Mouse (Mus musculus) forebrain, embryonic 15.5 days (tissue): ENCODE results near the gene Smyd3. TPM values are rescaled to one million over a fixed set of nuclear protein-coding genes. Genes with fewer than 3 reads are reported as not detected.

Source experiments
- ATAC-seq: fragments of 200-750 bp; cut with Nextera tagmentation; replicated peaks from 2 replicates; pipeline ENCODE4 v1.8.0; 2017; ENCODE audit warnings: mild to moderate bottlenecking, moderate TSS enrichment, moderate library complexity
- H3K27ac ChIP-seq: fragments of 300-500 bp; sonication (generic); replicated peaks from 2 replicates; pipeline ENCODE4 v1.5.1; 2015; ENCODE audit warnings: mild to moderate bottlenecking, inconsistent platforms
- H3K27me3 ChIP-seq: fragments of 300-500 bp; sonication (generic); 2 replicates; pipeline ENCODE4 v1.6.1; 2015; ENCODE audit warnings: inconsistent platforms
- H3K36me3 ChIP-seq: fragments of 300-500 bp; sonication (generic); 2 replicates; pipeline ENCODE4 v1.6.1; 2015; ENCODE audit warnings: mild to moderate bottlenecking, inconsistent platforms
- H3K4me1 ChIP-seq: fragments of 300-500 bp; sonication (generic); 2 replicates; pipeline ENCODE4 v1.6.1; 2015; ENCODE audit warnings: inconsistent platforms
- H3K4me2 ChIP-seq: fragments of 300-500 bp; sonication (generic); replicated peaks from 2 replicates; pipeline ENCODE4 v1.6.1; 2015; ENCODE audit warnings: mild to moderate bottlenecking, inconsistent platforms
- H3K4me3 ChIP-seq: fragments of 300-500 bp; sonication (generic); 2 replicates; pipeline ENCODE4 v1.5.1; 2015; ENCODE audit warnings: mild to moderate bottlenecking, inconsistent platforms
- H3K9ac ChIP-seq: fragments of 300-500 bp; sonication (generic); replicated peaks from 2 replicates; pipeline ENCODE4 v1.6.1; 2015; ENCODE audit warnings: mild to moderate bottlenecking, inconsistent platforms
- H3K9me3 ChIP-seq: fragments of 300-500 bp; sonication (generic); 2 replicates; pipeline ENCODE4 v1.6.1; 2016; ENCODE audit warnings: inconsistent platforms
- WGBS: fragments of 180-500 bp; shearing (Covaris S2); methylation state at CpG from one replicate; pipeline ENCODE4 v1.1.7; 2015; ENCODE audit warnings: mixed read lengths; 5-methylcytosine and 5-hydroxymethylcytosine counted together
- polyA plus RNA-seq: library from polyadenylated mRNA; unstranded; fragments of >200 nt; fragmentation: Nextera tagmentation; extraction: Ambion mirVana; gene quantifications from 2 replicates; pipeline ENCODE4 v1.2.1, GENCODE M21; 2015

Gene Smyd3
- polyA plus RNA-seq, 1 experiment from 2014 or later = 25.8 TPM

DNA sequence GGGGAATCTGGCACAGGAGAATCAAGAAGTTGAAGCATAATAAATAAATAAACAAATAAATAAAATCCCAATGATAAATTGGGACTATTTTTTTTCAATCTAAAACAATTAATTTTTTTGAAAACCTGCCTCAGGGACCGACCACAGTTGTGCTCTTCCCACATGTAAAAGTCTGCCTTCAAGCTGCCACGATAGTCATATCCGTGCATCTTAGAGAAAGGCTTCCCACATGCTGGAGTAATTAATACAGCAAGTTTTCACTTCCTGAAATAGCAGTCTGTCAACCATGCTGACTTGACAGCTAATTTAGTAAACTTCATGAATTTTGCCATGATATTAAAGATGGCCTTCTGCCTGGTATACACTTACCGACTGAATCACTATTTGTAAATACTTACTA, 119.2 kb downstream of the Smyd3 start:
- Histone ChIP-seq H3K27me3 (no peaks in the 10 kb centered on the region), H3K4me1 (peaks cover 2% of the 10 kb centered on the region; the same call in 1 of the 2 replicates), H3K4me3 (no peak overlapping the region), H3K4me2 (no peak overlapping the region), H3K9me3 (no peaks in the 10 kb centered on the region), H3K27ac (no peak overlapping the region), H3K36me3 (no peaks in the 10 kb centered on the region), H3K9ac (no peak overlapping the region)
- 59% methylated on average over 4 of the region's 4 CpGs for WGBS
- 0 out of 2 replicates have a peak, but pooled peaks have one; percentile 51 for ATAC-seq

DNA sequence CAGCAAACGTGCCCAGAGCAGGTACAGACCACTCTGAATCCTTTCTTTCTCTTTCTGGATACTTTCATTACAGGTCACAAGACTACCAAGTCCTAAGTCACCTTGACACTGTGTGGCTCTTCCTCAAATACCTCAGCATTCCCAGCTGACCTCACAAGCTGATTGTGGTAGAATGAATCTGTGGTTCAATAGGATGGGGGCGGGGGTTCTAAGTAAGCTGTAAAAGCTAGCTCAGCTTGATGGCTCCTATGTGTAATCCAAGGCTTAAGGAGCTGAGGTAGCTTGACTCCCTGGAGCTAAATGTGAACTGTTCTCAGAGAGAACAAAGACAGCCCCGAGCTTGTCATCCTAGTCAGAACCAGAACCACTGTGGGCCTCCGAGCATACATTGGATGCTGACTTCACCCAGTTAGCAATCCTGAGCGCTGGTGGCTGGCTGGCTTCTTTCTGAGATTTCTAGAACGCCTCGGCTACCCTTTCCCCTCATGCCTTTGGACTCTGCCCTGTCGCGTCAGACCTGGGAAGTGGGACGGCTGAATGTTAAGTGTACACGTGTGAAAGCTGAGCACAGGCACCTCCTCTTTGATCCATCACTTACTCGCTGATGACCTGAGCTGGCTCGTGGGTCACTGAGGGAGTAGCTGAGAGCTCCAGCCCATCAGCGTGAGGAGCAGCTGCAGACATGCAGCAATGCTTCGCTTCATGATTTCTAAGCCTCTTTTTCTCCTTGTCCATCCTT, 131.4 kb downstream of the Smyd3 start:
- Histone ChIP-seq H3K27me3 (no peaks in the 10 kb centered on the region), H3K4me1 (no peaks in the 10 kb centered on the region), H3K9me3 (no peaks in the 10 kb centered on the region), H3K36me3 (no peaks in the 10 kb centered on the region), H3K4me2 (no peak overlapping the region), H3K4me3 (no peak overlapping the region), H3K27ac (no peak overlapping the region), H3K9ac (no peak overlapping the region)
- WGBS = 58% methylated on average over 15 of the region's 15 CpGs
- no peak for ATAC-seq

DNA sequence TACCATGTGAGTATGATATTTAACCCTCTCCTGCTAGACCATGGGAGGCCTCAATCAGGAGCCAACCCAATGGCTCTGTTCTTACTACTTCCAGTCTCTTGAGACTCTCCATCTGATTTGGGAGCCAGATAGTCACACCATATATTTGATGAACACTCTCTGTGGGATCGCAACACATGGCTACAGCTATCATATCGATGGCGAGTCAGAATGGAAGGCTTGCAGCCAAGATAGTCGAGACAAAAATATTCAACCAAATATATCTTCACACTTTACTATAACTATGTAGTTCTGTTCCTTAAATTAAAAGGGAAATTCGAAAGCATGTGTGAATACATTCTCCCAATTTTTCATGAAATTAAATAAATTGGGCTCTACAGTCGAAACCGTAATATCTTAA, 132.2 kb downstream of the Smyd3 start:
- H3K9me3 ChIP-seq = no peaks in the 10 kb centered on the region
- no peak for ATAC-seq
- no peak overlapping the region for H3K27ac ChIP-seq
- H3K27me3 ChIP-seq = no peaks in the 10 kb centered on the region
- WGBS = 86% methylated on average over 7 of the region's 7 CpGs
- H3K9ac ChIP-seq = no peak overlapping the region
- H3K4me1 ChIP-seq = no peaks in the 10 kb centered on the region
- no peak overlapping the region for H3K4me2 ChIP-seq
- H3K36me3 ChIP-seq = no peaks in the 10 kb centered on the region
- H3K4me3 ChIP-seq = no peak overlapping the region

DNA sequence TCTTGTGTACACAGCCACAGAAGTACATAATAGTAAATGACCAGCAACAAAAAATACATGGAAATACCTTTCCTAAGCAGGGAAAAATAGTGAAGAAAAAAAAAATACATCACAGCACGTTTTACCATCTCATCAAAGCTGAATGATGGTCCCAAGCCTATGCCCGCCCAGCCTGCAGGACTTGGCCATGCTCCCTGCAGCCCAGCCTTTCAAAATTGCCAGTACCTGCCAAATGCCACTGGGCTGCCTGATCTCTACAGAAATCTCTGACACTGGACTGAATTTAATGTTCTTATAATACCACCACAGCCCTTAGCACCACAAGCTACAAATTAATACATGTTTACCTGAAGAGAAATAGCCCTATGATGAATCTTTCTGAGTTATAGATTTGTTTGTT, 133.5 kb downstream of the Smyd3 start:
- H3K27me3 ChIP-seq = no peaks in the 10 kb centered on the region
- no peak overlapping the region for H3K27ac ChIP-seq
- H3K9ac ChIP-seq = no peak overlapping the region
- H3K4me2 ChIP-seq = no peak overlapping the region
- H3K4me3 ChIP-seq = no peak overlapping the region
- WGBS = 62% methylated on average over 2 of the region's 2 CpGs
- no peak for ATAC-seq
- H3K36me3 ChIP-seq = no peaks in the 10 kb centered on the region
- no peaks in the 10 kb centered on the region for H3K9me3 ChIP-seq
- no peaks in the 10 kb centered on the region for H3K4me1 ChIP-seq

DNA sequence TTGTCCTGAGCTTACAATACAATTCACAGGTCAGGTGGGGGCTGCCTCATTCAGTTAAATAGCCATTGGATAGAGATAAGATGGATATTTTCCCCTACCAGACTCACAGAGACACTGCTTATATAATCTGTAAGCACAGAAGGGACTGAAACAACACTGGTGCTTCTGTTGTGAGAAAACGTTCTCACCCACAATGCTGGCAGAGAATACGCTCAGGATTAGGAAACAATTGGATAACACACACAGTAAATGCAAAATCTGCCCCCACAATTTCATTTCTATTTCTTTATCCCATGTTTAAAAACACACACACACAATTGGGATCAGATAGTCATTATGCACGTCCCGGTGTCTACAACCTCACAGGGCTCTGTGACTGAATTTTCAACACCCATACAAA, 139.7 kb downstream of the Smyd3 start:
- H3K9ac ChIP-seq = no peak overlapping the region
- H3K4me2 ChIP-seq = no peak overlapping the region
- no peak for ATAC-seq
- H3K4me3 ChIP-seq = no peak overlapping the region
- no peaks in the 10 kb centered on the region for H3K36me3 ChIP-seq
- no peak overlapping the region for H3K27ac ChIP-seq
- no peaks in the 10 kb centered on the region for H3K4me1 ChIP-seq
- no peaks in the 10 kb centered on the region for H3K27me3 ChIP-seq
- WGBS = 91% methylated on average over 4 of the region's 4 CpGs
- no peaks in the 10 kb centered on the region for H3K9me3 ChIP-seq

DNA sequence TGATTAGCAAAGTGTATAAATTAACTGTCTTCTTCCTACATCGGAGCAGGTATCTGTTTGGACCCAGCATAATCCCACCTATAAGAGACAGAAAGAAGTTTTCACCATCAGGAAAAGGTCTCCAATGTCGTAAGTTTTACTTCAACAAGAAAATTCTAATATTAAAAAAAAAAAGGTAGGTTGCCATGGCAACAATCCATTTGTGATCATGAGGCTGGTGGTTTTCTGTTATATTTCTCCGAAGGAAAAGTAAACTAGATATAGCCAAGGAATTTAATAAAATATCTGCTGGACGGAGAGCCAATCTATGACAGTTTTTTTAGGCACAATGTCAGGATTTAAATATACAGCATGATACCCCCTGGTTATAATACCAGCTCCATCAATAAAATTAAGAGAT, 142.9 kb downstream of the Smyd3 start:
- Histone ChIP-seq H3K4me3 (no peak overlapping the region), H3K36me3 (no peaks in the 10 kb centered on the region), H3K9me3 (no peaks in the 10 kb centered on the region), H3K27me3 (no peaks in the 10 kb centered on the region), H3K27ac (no peak overlapping the region), H3K4me2 (no peak overlapping the region), H3K9ac (no peak overlapping the region), H3K4me1 (peaks cover 13% of the 10 kb centered on the region)
- WGBS = 85% methylated on average over 4 of the region's 4 CpGs
- no peak for ATAC-seq

DNA sequence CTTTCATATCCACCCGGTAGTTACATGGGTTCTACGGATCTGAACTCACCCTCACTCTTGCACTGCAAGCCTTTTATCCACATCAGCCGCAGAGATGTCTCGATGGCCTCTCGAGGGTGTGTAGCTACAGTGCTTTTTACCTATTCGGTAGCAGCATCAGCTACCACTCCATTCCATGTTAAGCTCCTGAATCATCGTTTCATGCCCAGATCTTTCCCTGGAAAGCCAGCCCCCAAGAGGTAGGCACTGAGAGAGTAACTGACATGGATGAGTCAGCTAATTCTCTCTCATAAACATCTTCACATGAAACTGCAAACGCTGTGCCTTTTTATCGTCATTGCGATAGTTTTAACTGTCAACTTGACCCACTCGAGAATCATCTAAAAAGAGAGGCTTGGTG, 143.9 kb downstream of the Smyd3 start:
- Histone ChIP-seq H3K4me2 (no peak overlapping the region), H3K9me3 (no peaks in the 10 kb centered on the region), H3K9ac (no peak overlapping the region), H3K4me3 (no peak overlapping the region), H3K36me3 (no peaks in the 10 kb centered on the region), H3K27me3 (no peaks in the 10 kb centered on the region), H3K4me1 (peaks cover 13% of the 10 kb centered on the region), H3K27ac (no peak overlapping the region)
- no peak for ATAC-seq
- WGBS = 92% methylated on average over 11 of the region's 11 CpGs

DNA sequence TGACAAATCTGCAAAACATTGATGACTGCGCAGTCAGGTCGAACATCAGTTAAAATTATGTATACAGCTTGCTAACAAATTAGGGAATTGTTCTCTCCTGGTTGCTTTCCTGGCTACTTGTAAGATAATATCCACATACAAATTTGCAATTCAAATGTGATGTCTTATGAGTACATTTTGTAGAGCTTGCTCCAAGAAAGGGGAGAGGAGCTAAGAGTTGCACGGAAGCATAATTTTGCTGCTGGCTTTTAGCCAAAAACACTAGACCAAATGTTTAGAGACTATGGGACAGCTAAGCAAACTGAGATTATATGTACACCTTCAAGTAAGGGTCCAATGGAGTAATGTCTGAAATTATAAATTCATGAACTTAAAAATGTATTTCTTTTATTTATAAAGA, 146.7 kb downstream of the Smyd3 start:
- H3K36me3 ChIP-seq = no peaks in the 10 kb centered on the region
- H3K4me1 ChIP-seq = peaks cover 13% of the 10 kb centered on the region
- no peak overlapping the region for H3K9ac ChIP-seq
- no peak overlapping the region for H3K4me3 ChIP-seq
- ATAC-seq = no peak
- H3K27me3 ChIP-seq = no peaks in the 10 kb centered on the region
- H3K4me2 ChIP-seq = no peak overlapping the region
- no peak overlapping the region for H3K27ac ChIP-seq
- 56% methylated on average over 3 of the region's 3 CpGs for WGBS
- no peaks in the 10 kb centered on the region for H3K9me3 ChIP-seq

DNA sequence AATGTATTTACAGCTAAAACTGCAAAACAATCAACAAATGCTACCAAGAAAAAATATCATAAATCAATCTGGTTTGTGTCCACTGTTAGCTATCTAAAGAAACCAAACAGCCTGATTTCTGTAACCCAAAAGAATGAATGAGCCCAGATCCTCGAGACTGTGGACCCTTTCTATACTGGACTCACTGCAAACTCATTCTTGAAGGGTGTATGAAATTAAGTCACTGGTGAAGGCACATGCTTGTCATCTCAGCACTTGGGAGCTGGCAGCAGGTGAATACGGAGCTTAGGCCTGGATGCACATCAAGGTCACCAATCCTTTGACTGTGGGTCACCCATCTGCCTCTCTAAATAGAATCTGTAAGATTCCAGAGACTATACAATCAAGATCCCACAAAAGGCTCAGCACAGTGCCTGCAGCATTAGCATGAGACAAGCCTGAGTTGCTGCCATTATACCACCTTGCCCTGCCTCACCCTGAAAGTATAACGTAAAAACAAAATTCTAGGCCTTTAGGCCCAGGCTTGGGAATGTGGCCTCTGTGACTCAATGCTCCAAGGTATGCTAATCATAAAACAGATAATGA, 149.3 kb downstream of the Smyd3 start:
- Histone ChIP-seq H3K36me3 (no peaks in the 10 kb centered on the region), H3K27ac (no peak overlapping the region), H3K4me2 (no peak overlapping the region), H3K4me1 (peaks cover 13% of the 10 kb centered on the region), H3K27me3 (no peaks in the 10 kb centered on the region), H3K4me3 (no peak overlapping the region), H3K9me3 (no peaks in the 10 kb centered on the region), H3K9ac (no peak overlapping the region)
- ATAC-seq = no peak
- 72% methylated on average over 3 of the region's 3 CpGs for WGBS

DNA sequence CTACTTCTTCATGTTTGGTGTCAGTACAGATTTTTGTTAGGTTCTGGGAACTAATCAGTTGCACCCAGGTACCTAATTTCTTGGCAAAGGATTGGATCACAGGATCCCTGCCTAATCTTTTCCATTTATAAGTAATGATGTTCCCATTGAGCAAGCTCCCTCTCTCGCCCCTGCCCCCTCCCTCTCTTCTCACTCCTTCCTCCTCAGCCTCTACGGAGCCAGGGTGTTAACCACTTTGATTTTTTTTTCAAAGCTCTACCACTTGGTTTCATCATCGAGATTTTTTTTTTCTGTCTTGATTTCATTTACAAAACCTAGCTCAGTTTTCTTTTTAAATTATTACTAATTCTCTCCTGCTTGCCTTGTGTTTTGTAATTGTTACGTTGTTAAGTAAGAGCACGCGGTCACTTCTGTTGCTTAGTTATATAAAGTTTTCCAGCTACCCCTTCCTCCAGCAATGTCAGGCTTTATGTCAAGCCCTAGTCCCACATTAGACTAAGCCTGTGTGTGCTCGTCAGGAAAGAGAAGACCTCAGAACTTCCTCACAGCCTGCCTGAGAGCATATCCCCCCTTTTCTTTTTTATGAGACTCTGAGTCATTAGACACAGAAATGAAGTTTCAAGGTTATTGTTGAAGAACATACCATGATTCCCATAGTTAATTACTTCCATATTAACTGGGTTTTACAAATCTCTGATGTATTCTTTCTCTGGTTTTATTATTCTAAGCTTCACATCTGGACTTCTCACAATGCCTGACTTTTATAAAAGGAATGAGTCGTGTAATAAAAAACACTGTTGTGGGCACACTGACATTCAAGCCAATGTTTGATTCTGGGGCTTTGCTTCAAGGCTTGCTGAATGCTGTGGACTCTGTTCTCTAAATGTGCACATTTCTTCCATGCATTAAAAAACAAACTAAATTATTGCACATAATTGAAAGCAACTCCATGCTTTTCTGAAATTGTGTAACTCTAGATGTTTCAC, 156.1 kb downstream of the Smyd3 start:
- Histone ChIP-seq H3K9me3 (no peaks in the 10 kb centered on the region), H3K9ac (no peak overlapping the region), H3K27me3 (no peaks in the 10 kb centered on the region), H3K27ac (no peak overlapping the region), H3K36me3 (no peaks in the 10 kb centered on the region), H3K4me2 (no peak overlapping the region), H3K4me3 (no peak overlapping the region), H3K4me1 (no peaks in the 10 kb centered on the region)
- ATAC-seq = no peak
- WGBS = 68% methylated on average over 8 of the region's 8 CpGs

DNA sequence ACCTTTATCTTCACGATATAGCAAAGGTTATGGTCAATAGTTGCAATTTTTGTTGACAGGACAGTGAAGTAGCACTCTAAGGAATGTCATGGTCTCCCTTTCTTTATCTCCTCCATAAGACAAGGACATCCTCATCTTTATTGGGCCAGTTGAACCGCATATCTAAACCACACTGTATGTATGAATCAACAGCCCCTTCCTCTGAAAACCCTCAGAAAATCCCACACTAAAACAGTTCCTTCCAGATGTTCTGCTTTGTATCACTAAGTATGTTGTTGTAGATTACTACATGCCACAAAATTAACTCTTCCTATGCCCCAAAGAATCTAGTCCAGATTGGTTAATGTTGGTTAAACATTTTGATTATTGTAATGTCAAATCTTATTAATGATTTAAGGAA, 160.7 kb downstream of the Smyd3 start:
- H3K9me3 ChIP-seq = no peaks in the 10 kb centered on the region
- no peak overlapping the region for H3K27ac ChIP-seq
- H3K4me3 ChIP-seq = no peak overlapping the region
- H3K9ac ChIP-seq = no peak overlapping the region
- 91% methylated on average over 2 of the region's 2 CpGs for WGBS
- H3K4me2 ChIP-seq = no peak overlapping the region
- no peaks in the 10 kb centered on the region for H3K27me3 ChIP-seq
- H3K36me3 ChIP-seq = no peaks in the 10 kb centered on the region
- no peak for ATAC-seq
- H3K4me1 ChIP-seq = no peaks in the 10 kb centered on the region

DNA sequence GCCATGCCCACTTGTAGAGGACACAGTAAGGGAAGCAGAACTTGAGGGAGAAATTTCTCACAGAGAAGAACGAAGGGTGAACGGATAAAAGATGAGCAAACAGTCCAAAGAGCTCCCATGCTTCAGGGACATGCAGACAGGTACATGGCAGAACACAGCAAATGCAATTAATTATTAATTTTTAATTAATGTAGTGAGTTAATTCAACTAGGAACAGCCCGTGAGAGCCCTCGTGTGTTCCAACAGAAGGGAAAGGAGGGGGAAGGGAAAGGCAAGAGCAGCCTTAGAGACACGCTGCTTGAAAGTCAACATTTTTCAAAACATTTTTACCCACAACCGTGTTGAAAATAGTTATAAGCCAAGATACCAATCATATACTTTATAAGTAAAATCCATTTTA, 163.6 kb downstream of the Smyd3 start:
- no peaks in the 10 kb centered on the region for H3K36me3 ChIP-seq
- no peaks in the 10 kb centered on the region for H3K9me3 ChIP-seq
- no peaks in the 10 kb centered on the region for H3K4me1 ChIP-seq
- H3K4me3 ChIP-seq = no peak overlapping the region
- WGBS = 83% methylated on average over 6 of the region's 6 CpGs
- no peak overlapping the region for H3K9ac ChIP-seq
- no peaks in the 10 kb centered on the region for H3K27me3 ChIP-seq
- H3K27ac ChIP-seq = no peak overlapping the region
- ATAC-seq = no peak
- H3K4me2 ChIP-seq = no peak overlapping the region
